Mouse (Mus musculus) erythroblast, embryonic 14.5 days (primary cell): ENCODE measurements around the gene Sphk1.

Source experiments
- GATA1 ChIP-seq: IDR thresholded peaks from 2 replicates; pipeline ENCODE4 v1.6.1; 2012; ENCODE audit warnings: low read length, inconsistent platforms, mixed read lengths
- TAL1 ChIP-seq: IDR thresholded peaks from 3 replicates; pipeline ENCODE4 v1.6.1; 2012; ENCODE audit warnings: low read length, inconsistent platforms, mixed read lengths

DNA sequence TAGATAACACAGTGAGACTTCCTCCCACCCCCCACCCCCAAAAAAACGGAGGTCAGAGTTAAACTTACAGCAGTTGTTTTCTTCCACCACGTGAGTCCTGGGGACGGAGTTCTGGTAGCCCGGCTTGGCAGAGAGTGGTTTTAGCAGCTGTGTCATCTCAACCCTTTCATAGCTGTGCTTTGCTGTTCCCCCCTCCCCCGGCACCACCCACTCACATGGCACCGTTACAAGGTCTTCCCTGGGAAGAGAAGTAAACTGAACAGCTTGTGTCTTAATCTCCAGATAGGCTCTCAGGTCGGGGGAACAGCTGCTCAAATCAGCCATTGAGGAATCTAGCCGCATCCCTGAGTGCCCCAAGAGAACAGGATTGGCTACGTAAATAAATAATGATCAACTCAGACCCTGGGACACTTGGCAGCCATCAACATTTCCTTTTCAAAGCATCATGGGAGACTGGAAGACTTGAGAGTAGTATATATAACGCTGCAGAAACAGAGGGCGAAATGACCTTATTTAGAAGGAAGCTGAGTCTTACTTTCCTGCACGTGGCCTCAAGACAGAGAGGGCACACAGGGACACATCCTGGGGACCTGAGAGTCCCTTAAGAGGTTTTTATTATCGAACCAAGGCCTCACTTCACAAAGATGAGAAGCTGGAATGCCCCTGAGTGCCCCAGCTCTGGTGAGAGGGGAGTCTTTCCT is 36.1 kb upstream of the Sphk1 start:
- TF ChIP-seq GATA1 (no peak), TAL1 (no peak)
